Mouse (Mus musculus) midbrain, embryonic 15.5 days (tissue): ENCODE data around the gene Olfr644. TPM values are rescaled to one million over a fixed set of nuclear protein-coding genes. Genes with fewer than 3 reads are reported as not detected.

Experiments
- ATAC-seq: fragments of 200-750 bp; cut with Nextera tagmentation; replicated peaks from 2 replicates; pipeline ENCODE4 v1.8.0; 2017; ENCODE audit warnings: moderate TSS enrichment
- H3K27ac ChIP-seq: fragments of 300-500 bp; sonication (generic); 2 replicates; pipeline ENCODE4 v1.5.1; 2015; ENCODE audit warnings: mild to moderate bottlenecking, inconsistent platforms
- H3K27me3 ChIP-seq: fragments of 300-500 bp; sonication (generic); replicated peaks from 2 replicates; pipeline ENCODE4 v1.6.1; 2015; ENCODE audit warnings: inconsistent platforms
- H3K36me3 ChIP-seq: fragments of 300-500 bp; sonication (generic); replicated peaks from 2 replicates; pipeline ENCODE4 v1.6.1; 2015; ENCODE audit warnings: inconsistent platforms
- H3K4me1 ChIP-seq: fragments of 300-500 bp; sonication (generic); 2 replicates; pipeline ENCODE4 v1.6.1; 2015; ENCODE audit warnings: inconsistent platforms
- H3K4me2 ChIP-seq: fragments of 300-500 bp; sonication (generic); 2 replicates; pipeline ENCODE4 v1.6.1; 2015; ENCODE audit warnings: inconsistent platforms, mild to moderate bottlenecking, moderate library complexity
- H3K4me3 ChIP-seq: fragments of 300-500 bp; sonication (generic); 2 replicates; pipeline ENCODE4 v1.5.1; 2015; ENCODE audit warnings: mild to moderate bottlenecking, inconsistent platforms
- H3K9ac ChIP-seq: fragments of 300-500 bp; sonication (generic); 2 replicates; pipeline ENCODE4 v1.6.1; 2015; ENCODE audit warnings: mild to moderate bottlenecking, inconsistent platforms
- H3K9me3 ChIP-seq: fragments of 300-500 bp; sonication (generic); 2 replicates; pipeline ENCODE4 v1.6.1; 2016; ENCODE audit warnings: inconsistent platforms
- polyA plus RNA-seq: library from polyadenylated mRNA; unstranded; fragments of >200 nt; fragmentation: Nextera tagmentation; extraction: Ambion mirVana; gene quantifications from 2 replicates; pipeline ENCODE4 v1.2.1, GENCODE M21; 2015

The Olfr644 gene
- polyA plus RNA-seq, 1 experiment from 2014 or later: not detected

DNA sequence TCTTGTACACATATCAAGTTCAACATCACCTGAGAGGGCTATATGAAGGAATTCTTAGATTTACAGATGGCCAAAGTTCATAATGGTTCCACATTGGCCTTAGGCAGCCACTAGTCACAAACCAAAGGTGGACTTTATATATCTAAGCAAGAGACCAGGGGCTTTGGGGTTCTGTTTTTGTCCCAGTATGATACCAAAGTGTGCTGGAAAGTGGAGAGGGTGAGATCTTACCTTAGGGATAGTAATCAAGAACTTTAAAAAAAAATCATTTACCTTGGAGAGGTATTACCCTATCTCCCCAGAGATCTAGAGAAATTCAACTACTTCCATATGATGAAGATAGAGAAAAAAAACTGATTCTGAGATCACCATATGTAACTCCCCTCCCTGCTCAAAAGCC lies 54.5 kb downstream of the Olfr644 start, which contains the start of gene Olfr639:
Gene Olfr639 (minus strand): TSS at position 101 of the 400 bp plus-strand sequence.
- no peak for ATAC-seq
- H3K4me3 ChIP-seq: no peak within 1 kb of the TSS
- H3K27me3 ChIP-seq: no peaks in the 10 kb centered on the region

More for the DNA sequence above, 54.5 kb downstream of the Olfr644 start, which contains the start of gene Olfr639:
- Histone ChIP-seq H3K9ac (no peak within 1 kb of the TSS), H3K4me1 (no peaks in the 10 kb centered on the region), H3K36me3 (no peaks in the 10 kb centered on the region), H3K9me3 (no peaks in the 10 kb centered on the region), H3K4me2 (no peak within 1 kb of the TSS), H3K27ac (no peak within 1 kb of the TSS)

Other genes with a start within 250 kb of the Olfr644 start
- gene Hbb-bs, start 243.8 kb downstream of the Olfr644 start, polyA plus RNA-seq: 4,007 and 5,156 TPM in 2 replicates
- gene Hbb-bh2, start 231.3 kb downstream of the Olfr644 start, polyA plus RNA-seq: not detected in 2 replicates
- 1.8 and 2.5 TPM in 2 replicates for gene Hbb-bh1, start 228.7 kb downstream of the Olfr644 start, polyA plus RNA-seq
- gene Hbb-y, start 218.7 kb downstream of the Olfr644 start, polyA plus RNA-seq: 155 and 221 TPM in 2 replicates
- gene Olfr66, start 185.6 kb downstream of the Olfr644 start, polyA plus RNA-seq: not detected in 2 replicates
- not detected in 2 replicates for gene Olfr64, start 177.4 kb downstream of the Olfr644 start, polyA plus RNA-seq
- gene Olfr65, start 168.4 kb downstream of the Olfr644 start, polyA plus RNA-seq: not detected in 2 replicates
- not detected in 2 replicates for gene Olfr631, start 143.0 kb downstream of the Olfr644 start, polyA plus RNA-seq
- not detected in 2 replicates for gene Olfr632, start 137.5 kb downstream of the Olfr644 start, polyA plus RNA-seq
- gene Olfr633, start 127.4 kb downstream of the Olfr644 start, polyA plus RNA-seq: not detected in 2 replicates
- gene Olfr635, start 100.7 kb downstream of the Olfr644 start, polyA plus RNA-seq: 0.01 and 0.03 TPM in 2 replicates
- gene Olfr638, start 73.1 kb downstream of the Olfr644 start, polyA plus RNA-seq: not detected in 2 replicates
- gene Olfr639, start 54.6 kb downstream of the Olfr644 start, polyA plus RNA-seq: 0.04 TPM in 1 of 2 replicates, not detected in the other
- gene Olfr640, start 46.3 kb downstream of the Olfr644 start, polyA plus RNA-seq: not detected in 2 replicates
- gene Olfr641, start 36.4 kb downstream of the Olfr644 start, polyA plus RNA-seq: not detected in 2 replicates
- not detected in 2 replicates for gene Olfr642, start 19.2 kb downstream of the Olfr644 start, polyA plus RNA-seq
- gene 4930516K23Rik, start 10.4 kb downstream of the Olfr644 start, polyA plus RNA-seq: not detected in 2 replicates
- gene Olfr645, start 13.6 kb upstream of the Olfr644 start, polyA plus RNA-seq: not detected in 2 replicates
- gene Olfr646, start 33.0 kb upstream of the Olfr644 start, polyA plus RNA-seq: not detected in 2 replicates
- not detected in 2 replicates for gene Ubqln5, start 58.0 kb upstream of the Olfr644 start, polyA plus RNA-seq
- not detected in 2 replicates for gene Olfr643, start 65.5 kb upstream of the Olfr644 start, polyA plus RNA-seq
- not detected in 2 replicates for gene Ubqln3, start 71.4 kb upstream of the Olfr644 start, polyA plus RNA-seq
- not detected in 2 replicates for gene Ubqlnl, start 78.7 kb upstream of the Olfr644 start, polyA plus RNA-seq
- not detected in 2 replicates for gene Olfm5, start 93.0 kb upstream of the Olfr644 start, polyA plus RNA-seq
- 0.38 and 0.56 TPM in 2 replicates for gene Olfr648, start 111.5 kb upstream of the Olfr644 start, polyA plus RNA-seq
- not detected in 2 replicates for gene Olfr649, start 124.1 kb upstream of the Olfr644 start, polyA plus RNA-seq
- gene Trim6, start 146.9 kb upstream of the Olfr644 start, polyA plus RNA-seq: 0.24 and 0.31 TPM in 2 replicates
- 0.94 and 1.2 TPM in 2 replicates for gene Trim34a, start 172.6 kb upstream of the Olfr644 start, polyA plus RNA-seq
- gene Trim5, start 216.2 kb upstream of the Olfr644 start, polyA plus RNA-seq: 0.15 and 0.30 TPM in 2 replicates
- gene Trim12a, start 243.6 kb upstream of the Olfr644 start, polyA plus RNA-seq: 1.3 and 2.1 TPM in 2 replicates